Mouse (Mus musculus) neural tube, embryonic 14.5 days (tissue): ENCODE measurements around the gene Ddx3x. TPM values are rescaled to one million over a fixed set of nuclear protein-coding genes. Genes with fewer than 3 reads are reported as not detected.
"Not testable (repeated sequence)": the region's sequence is repeated elsewhere in the genome, so short reads cannot be mapped to it uniquely, and the experiment has no call there.

ENCODE experiments used
- ATAC-seq: fragments of 200-750 bp; cut with Nextera tagmentation; 2 replicates; pipeline ENCODE4 v1.8.0; 2017; ENCODE audit warnings: low read depth, mild to moderate bottlenecking, moderate TSS enrichment, moderate library complexity
- H3K27ac ChIP-seq: fragments of 300-500 bp; sonication (generic); 2 replicates; pipeline ENCODE4 v1.5.1; 2014; ENCODE audit warnings: low read depth, mild to moderate bottlenecking, control low read depth, low read length, moderate library complexity, mixed read lengths
- H3K27me3 ChIP-seq: fragments of 300-500 bp; sonication (generic); 2 replicates; pipeline ENCODE4 v1.6.1; 2014; ENCODE audit warnings: low read length; ENCODE audit not compliant: control insufficient read depth, insufficient read depth
- H3K36me3 ChIP-seq: fragments of 300-500 bp; sonication (generic); 2 replicates; pipeline ENCODE4 v1.6.1; 2014; ENCODE audit warnings: low read length, mixed read lengths; ENCODE audit not compliant: control insufficient read depth, insufficient read depth
- H3K4me1 ChIP-seq: fragments of 300-500 bp; sonication (generic); 2 replicates; pipeline ENCODE4 v1.6.1; 2014; ENCODE audit warnings: low read length; ENCODE audit not compliant: control insufficient read depth, insufficient read depth
- H3K4me2 ChIP-seq: fragments of 300-500 bp; sonication (generic); 2 replicates; pipeline ENCODE4 v1.6.1; 2014; ENCODE audit warnings: mild to moderate bottlenecking, low read depth, low read length, control low read depth
- H3K4me3 ChIP-seq: fragments of 300-500 bp; sonication (generic); 2 replicates; pipeline ENCODE4 v1.5.1; 2014; ENCODE audit warnings: low read depth, low read length, control low read depth, mixed read lengths
- H3K9ac ChIP-seq: fragments of 300-500 bp; sonication (generic); replicated peaks from 2 replicates; pipeline ENCODE4 v1.6.1; 2014; ENCODE audit warnings: low read depth, mild to moderate bottlenecking, control low read depth, low read length, mixed read lengths
- H3K9me3 ChIP-seq: fragments of 300-500 bp; sonication (generic); 2 replicates; pipeline ENCODE4 v1.6.1; 2016; ENCODE audit warnings: low read length; ENCODE audit not compliant: control insufficient read depth
- WGBS: fragments of 180-500 bp; shearing (Covaris S2); extraction: QIAGEN DNeasy Blood & Tissue Kit; methylation state at CpG from one replicate; pipeline ENCODE4 v1.1.7; 2014; 5-methylcytosine and 5-hydroxymethylcytosine counted together
- polyA plus RNA-seq: library from polyadenylated mRNA; unstranded; fragments of >200 nt; fragmentation: Nextera tagmentation; extraction: Ambion mirVana; gene quantifications from 2 replicates; pipeline ENCODE4 v1.2.1, GENCODE M21; 2014

Gene Ddx3x
- polyA plus RNA-seq, 1 experiment from 2014 or later: 132 TPM

DNA sequence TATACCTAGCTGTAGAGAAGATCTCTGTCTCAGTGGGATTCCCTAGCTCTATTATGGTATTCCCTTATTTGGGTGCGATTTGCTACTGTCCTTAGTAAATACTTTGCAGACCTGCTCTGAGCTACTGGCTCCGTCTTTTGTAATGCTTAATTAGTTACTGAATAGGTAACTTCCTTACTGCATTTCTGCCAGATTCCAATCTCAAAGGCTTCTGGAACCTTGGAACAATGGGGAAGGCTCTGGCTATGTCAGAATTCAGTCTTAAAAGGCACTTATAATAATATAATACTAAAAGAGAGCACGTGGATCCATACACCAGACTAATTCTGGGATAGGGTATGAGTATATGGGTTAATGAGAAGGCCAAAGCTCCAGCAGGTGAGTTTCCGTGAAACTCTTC is 15.5 kb downstream of the Ddx3x start:
- not testable (repeated sequence) for H3K4me1 ChIP-seq, ATAC-seq, H3K27ac ChIP-seq, H3K9me3 ChIP-seq, H3K27me3 ChIP-seq, H3K4me3 ChIP-seq, H3K36me3 ChIP-seq, H3K9ac ChIP-seq, H3K4me2 ChIP-seq
- WGBS: 35% methylated on average over 4 of the region's 4 CpGs

DNA sequence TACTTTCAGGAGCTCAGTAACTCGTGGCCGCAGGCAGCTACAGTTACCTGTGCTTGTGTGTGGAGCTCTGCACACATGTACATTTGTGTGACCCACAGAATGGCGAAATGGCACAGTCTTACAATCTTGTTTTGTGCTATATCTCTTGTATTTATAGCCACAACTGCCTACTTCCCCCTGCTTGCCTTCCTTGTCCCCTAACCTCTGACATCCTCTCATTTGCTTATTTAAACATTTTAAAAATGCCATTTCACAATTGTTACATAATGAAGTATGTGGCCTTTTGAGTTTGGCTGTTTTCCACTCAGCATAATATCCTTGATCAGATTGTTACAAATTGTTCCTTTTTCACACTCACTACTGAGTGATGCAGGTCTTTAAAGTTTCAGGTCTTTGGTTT is 25.4 kb downstream of the Ddx3x start:
- Histone ChIP-seq H3K27ac (no peak overlapping the region), H3K36me3 (no peaks in the 10 kb centered on the region), H3K4me1 (no peaks in the 10 kb centered on the region), H3K9me3 (no peaks in the 10 kb centered on the region), H3K4me2 (no peak overlapping the region), H3K27me3 (no peaks in the 10 kb centered on the region), H3K4me3 (no peak overlapping the region), H3K9ac (no peak overlapping the region)
- 84% methylated on average over 3 of the region's 3 CpGs for whole genome bisulfite sequencing
- no peak for ATAC-seq

DNA sequence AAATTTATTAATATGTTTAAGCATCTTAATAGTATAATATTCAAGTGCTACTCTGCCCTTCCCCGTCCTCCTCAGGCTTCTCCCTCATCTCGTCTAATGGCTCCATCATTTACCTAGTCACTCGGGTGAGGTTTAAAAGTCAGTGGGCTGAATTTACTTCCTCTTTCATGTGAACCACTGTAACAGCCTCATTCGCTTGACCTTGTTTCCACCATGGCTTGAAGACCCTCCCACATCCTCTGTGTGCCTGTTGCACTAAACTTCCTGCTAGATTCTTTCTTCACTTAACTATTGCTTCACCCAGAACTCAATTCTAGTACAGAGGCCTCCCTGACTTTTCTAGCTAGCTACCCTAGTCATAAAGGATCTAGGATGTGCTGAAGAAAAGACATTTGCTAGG is 30.6 kb downstream of the Ddx3x start:
- Histone ChIP-seq H3K9ac (no peak overlapping the region), H3K4me2 (no peak overlapping the region), H3K4me1 (no peaks in the 10 kb centered on the region), H3K36me3 (no peaks in the 10 kb centered on the region), H3K27me3 (no peaks in the 10 kb centered on the region), H3K4me3 (no peak overlapping the region), H3K9me3 (no peaks in the 10 kb centered on the region), H3K27ac (no peak overlapping the region)
- ATAC-seq: no peak
- WGBS: 78% methylated on average over 4 of the region's 4 CpGs

DNA sequence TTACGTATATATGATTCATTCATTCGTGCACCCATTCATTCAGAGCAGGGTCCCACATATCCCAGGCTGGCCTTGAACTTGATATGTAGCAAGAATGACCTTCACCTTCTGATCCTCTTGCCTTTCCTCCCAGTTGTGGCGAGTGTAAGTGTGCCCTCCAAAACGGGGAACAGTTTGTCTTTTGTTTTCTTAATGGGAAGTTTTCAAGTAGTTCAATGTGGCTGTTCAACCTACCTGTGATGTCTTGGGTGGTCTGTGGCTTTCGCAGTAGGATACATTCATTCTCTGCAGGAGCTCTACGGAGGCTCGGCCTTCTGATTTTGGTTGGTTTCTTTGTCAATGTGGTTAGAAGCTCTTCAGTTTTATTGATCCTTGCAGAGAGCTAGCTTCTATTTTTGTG is 48.8 kb downstream of the Ddx3x start:
- Histone ChIP-seq H3K4me1 (no peaks in the 10 kb centered on the region), H3K27me3 (no peaks in the 10 kb centered on the region), H3K9me3 (no peaks in the 10 kb centered on the region), H3K4me3 (no peak overlapping the region), H3K27ac (no peak overlapping the region), H3K36me3 (no peaks in the 10 kb centered on the region), H3K4me2 (no peak overlapping the region), H3K9ac (no peak overlapping the region)
- WGBS: 89% methylated on average over 7 of the region's 7 CpGs
- no peak for ATAC-seq

Other genes with a start within 250 kb of the Ddx3x start
- gene Usp9x, start 209.5 kb upstream of the Ddx3x start, polyA plus RNA-seq: 84.6 and 108 TPM in 2 replicates
- gene Nyx, start 185.1 kb downstream of the Ddx3x start, polyA plus RNA-seq: 0.11 and 0.18 TPM in 2 replicates